Mouse (Mus musculus) gonadal fat pad, adult 2 months (tissue): ENCODE measurements around the gene Ly75. TPM values are rescaled to one million over a fixed set of nuclear protein-coding genes. Genes with fewer than 3 reads are reported as not detected.

Experiments used
- DNase-seq: peaks from one replicate; pipeline ENCODE4 v3.0.0-alpha.2; 2012; ENCODE audit warnings: low read depth
- polyA plus RNA-seq: library from polyadenylated mRNA; depleted of rRNA; stranded (reverse); fragments of >200 nt; gene quantifications from 2 replicates; pipeline ENCODE4 v1.2.3, GENCODE M21; 2012

The Ly75 gene
- polyA plus RNA-seq, 1 experiment = 0.28 TPM

- no peak for DNase-seq
Measured at GRCm38 (mm10) chr2:60323411-60323810, 59.7 kb downstream of the Ly75 start.

GRCm38 (mm10) chr2:60322031-60322726 is 60.9 kb downstream of the Ly75 start:
- DNase-seq = peak; percentile 75

- no peak for DNase-seq
Measured at GRCm38 (mm10) chr2:60303796-60304195, 79.3 kb downstream of the Ly75 start.

GRCm38 (mm10) chr2:60299323-60299722 is 83.8 kb downstream of the Ly75 start:
- no peak for DNase-seq

- DNase-seq = no peak
Measured at GRCm38 (mm10) chr2:60298266-60298665, 84.8 kb downstream of the Ly75 start.

GRCm38 (mm10) chr2:60291381-60291780 is 91.7 kb downstream of the Ly75 start:
- DNase-seq = no peak

GRCm38 (mm10) chr2:60289451-60289850 is 93.7 kb downstream of the Ly75 start:
- no peak for DNase-seq

GRCm38 (mm10) chr2:60288606-60289005 is 94.5 kb downstream of the Ly75 start:
- DNase-seq = no peak

GRCm38 (mm10) chr2:60285107-60285617 is 97.9 kb downstream of the Ly75 start:
- DNase-seq = no peak

GRCm38 (mm10) chr2:60284467-60284821 is 98.7 kb downstream of the Ly75 start, which contains the start of gene Cd302:
Gene Cd302 (minus strand): TSS chr2:60284488.
- no peak for DNase-seq

GRCm38 (mm10) chr2:60283751-60284466 is 99.2 kb downstream of the Ly75 start:
- no peak for DNase-seq

- DNase-seq = no peak
Measured at GRCm38 (mm10) chr2:60283208-60283750, 99.8 kb downstream of the Ly75 start.

- DNase-seq = no peak
Measured at GRCm38 (mm10) chr2:60282625-60283024, 100.5 kb downstream of the Ly75 start.

GRCm38 (mm10) chr2:60278627-60279026 is 104.5 kb downstream of the Ly75 start:
- DNase-seq = no peak

GRCm38 (mm10) chr2:60269856-60270479 is 113.1 kb downstream of the Ly75 start:
- no peak for DNase-seq

GRCm38 (mm10) chr2:60267567-60267966 is 115.5 kb downstream of the Ly75 start:
- no peak for DNase-seq

GRCm38 (mm10) chr2:60260621-60261350 is 122.3 kb downstream of the Ly75 start:
- no peak for DNase-seq

GRCm38 (mm10) chr2:60259186-60259585 is 123.9 kb downstream of the Ly75 start:
- no peak for DNase-seq

GRCm38 (mm10) chr2:60256751-60257150 is 126.4 kb downstream of the Ly75 start:
- DNase-seq = no peak

- DNase-seq = no peak
Measured at GRCm38 (mm10) chr2:60253506-60253905, 129.6 kb downstream of the Ly75 start.

GRCm38 (mm10) chr2:60252782-60253181 is 130.3 kb downstream of the Ly75 start:
- DNase-seq = no peak
